Mouse (Mus musculus) hindbrain, embryonic 16.5 days (tissue): ENCODE data around the gene Shkbp1. TPM values are rescaled to one million over a fixed set of nuclear protein-coding genes. Genes with fewer than 3 reads are reported as not detected.
A peak's percentile ranks its signal among the peaks of the same experiment; 100 is the strongest.

Experiments used
- ATAC-seq: fragments of 200-750 bp; cut with Nextera tagmentation; 2 replicates; pipeline ENCODE4 v1.8.0; 2017; ENCODE audit warnings: moderate TSS enrichment, moderate library complexity
- H3K27ac ChIP-seq: fragments of 300-500 bp; sonication (generic); 2 replicates; pipeline ENCODE4 v1.5.1; 2014; ENCODE audit warnings: low read depth, mild to moderate bottlenecking, control low read depth, low read length, moderate library complexity
- H3K27me3 ChIP-seq: fragments of 300-500 bp; sonication (generic); replicated peaks from 2 replicates; pipeline ENCODE4 v1.6.1; 2014; ENCODE audit warnings: low read length; ENCODE audit not compliant: control insufficient read depth, insufficient read depth
- H3K36me3 ChIP-seq: fragments of 300-500 bp; sonication (generic); 2 replicates; pipeline ENCODE4 v1.6.1; 2014; ENCODE audit warnings: mild to moderate bottlenecking, low read length, moderate library complexity, mixed read lengths; ENCODE audit not compliant: control insufficient read depth, insufficient read depth
- H3K4me1 ChIP-seq: fragments of 300-500 bp; sonication (generic); 2 replicates; pipeline ENCODE4 v1.6.1; 2014; ENCODE audit warnings: low read depth, low read length; ENCODE audit not compliant: control insufficient read depth, insufficient read depth
- H3K4me2 ChIP-seq: fragments of 300-500 bp; sonication (generic); 2 replicates; pipeline ENCODE4 v1.6.1; 2014; ENCODE audit warnings: mild to moderate bottlenecking, low read length, control low read depth, moderate library complexity
- H3K4me3 ChIP-seq: fragments of 300-500 bp; sonication (generic); 2 replicates; pipeline ENCODE4 v1.5.1; 2014; ENCODE audit warnings: mild to moderate bottlenecking, low read length, control low read depth, moderate library complexity
- H3K9ac ChIP-seq: fragments of 300-500 bp; sonication (generic); 2 replicates; pipeline ENCODE4 v1.6.1; 2014; ENCODE audit warnings: low read depth, mild to moderate bottlenecking, control low read depth, low read length, moderate library complexity
- H3K9me3 ChIP-seq: fragments of 300-500 bp; sonication (generic); 2 replicates; pipeline ENCODE4 v1.6.1; 2014; ENCODE audit warnings: mild to moderate bottlenecking, low read length, moderate library complexity; ENCODE audit not compliant: control insufficient read depth
- WGBS: fragments of 180-500 bp; shearing (Covaris S2); extraction: QIAGEN DNeasy Blood & Tissue Kit; methylation state at CpG from one replicate; pipeline ENCODE4 v1.1.7; 2014; 5-methylcytosine and 5-hydroxymethylcytosine counted together
- polyA plus RNA-seq: library from polyadenylated mRNA; unstranded; fragments of >200 nt; fragmentation: Nextera tagmentation; extraction: Ambion mirVana; gene quantifications from 2 replicates; pipeline ENCODE4 v1.2.1, GENCODE M21; 2015

Gene Shkbp1
- polyA plus RNA-seq, 1 experiment from 2014 or later = 31.6 TPM

DNA sequence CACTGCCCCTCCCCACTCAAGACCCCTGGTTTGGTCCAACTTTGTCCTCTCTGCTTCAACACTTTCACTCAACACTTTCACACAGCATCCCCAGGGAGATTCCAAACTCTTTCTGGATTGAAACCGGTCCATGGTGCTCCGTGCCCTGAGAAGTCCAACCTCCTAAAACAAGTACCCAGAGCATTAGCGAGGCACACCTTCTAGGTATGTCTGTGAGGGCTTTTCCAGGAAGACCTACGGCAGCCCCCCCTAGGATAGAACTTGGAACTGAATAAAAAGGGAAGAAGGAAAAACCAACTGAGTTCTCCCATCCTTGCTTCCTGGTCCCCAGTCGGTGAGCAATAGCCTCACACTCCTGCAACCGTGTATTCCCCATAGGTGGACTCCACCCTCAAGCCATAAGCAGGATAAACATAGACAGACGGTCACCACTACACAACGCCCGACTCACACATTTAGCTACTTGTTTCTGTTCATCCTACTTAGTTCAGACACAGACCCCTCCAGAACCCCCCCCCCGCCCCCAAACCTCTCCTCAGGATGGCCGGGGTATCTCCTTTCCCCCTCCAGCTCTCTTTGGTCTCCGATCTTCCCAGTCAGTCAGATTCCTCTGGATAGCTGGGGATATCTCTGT is 44.1 kb downstream of the Shkbp1 start:
- H3K27me3 ChIP-seq = peaks cover 3% of the 10 kb centered on the region; the same call in 1 of the 2 replicates
- no peak overlapping the region for H3K9ac ChIP-seq
- peaks cover 8% of the 10 kb centered on the region; the same call in 1 of the 2 replicates for H3K36me3 ChIP-seq
- peaks cover 11% of the 10 kb centered on the region; the same call in 1 of the 2 replicates for H3K9me3 ChIP-seq
- H3K4me2 ChIP-seq = no peak overlapping the region
- H3K27ac ChIP-seq = no peak overlapping the region
- H3K4me3 ChIP-seq = no peak overlapping the region
- H3K4me1 ChIP-seq = peaks cover 9% of the 10 kb centered on the region
- no peak for ATAC-seq
- 94% methylated on average over 12 of the region's 12 CpGs for WGBS

DNA sequence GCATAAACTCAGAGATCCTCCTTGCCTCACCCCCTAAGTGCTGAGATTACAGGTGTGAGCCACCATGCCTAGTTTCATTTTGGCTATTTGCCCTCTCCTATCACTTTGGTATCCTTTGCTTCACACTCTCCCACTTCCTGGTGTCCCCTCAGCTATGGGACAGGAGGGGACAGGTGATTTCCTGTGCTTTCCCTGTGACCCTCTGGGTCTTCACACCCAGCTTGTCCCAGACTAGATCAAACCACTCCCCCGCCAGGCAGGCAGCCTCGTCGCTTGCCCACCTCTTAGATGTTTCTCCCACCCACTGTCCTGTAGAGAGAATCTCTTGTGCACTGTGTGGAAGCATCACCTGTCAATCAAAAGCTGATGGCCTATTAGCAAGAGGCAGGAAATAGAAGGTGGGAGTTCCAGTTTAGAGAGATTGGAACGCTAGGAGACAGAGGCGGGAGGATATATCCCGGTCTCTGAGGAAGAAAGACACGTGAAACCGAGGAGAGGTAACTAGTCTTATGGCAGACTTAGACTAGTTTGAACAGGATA is 44.8 kb downstream of the Shkbp1 start:
- H3K9me3 ChIP-seq = peaks cover 11% of the 10 kb centered on the region; the same call in 1 of the 2 replicates
- H3K27me3 ChIP-seq = peaks cover 3% of the 10 kb centered on the region; the same call in 1 of the 2 replicates
- H3K4me1 ChIP-seq = peaks cover 9% of the 10 kb centered on the region
- H3K36me3 ChIP-seq = peaks cover 8% of the 10 kb centered on the region; the same call in 1 of the 2 replicates
- 52% methylated on average over 8 of the region's 8 CpGs for WGBS
- ATAC-seq = no peak
- H3K4me2 ChIP-seq = no peak overlapping the region; the same call in 1 of the 2 replicates
- no peak overlapping the region for H3K4me3 ChIP-seq
- no peak overlapping the region for H3K27ac ChIP-seq
- H3K9ac ChIP-seq = no peak overlapping the region

DNA sequence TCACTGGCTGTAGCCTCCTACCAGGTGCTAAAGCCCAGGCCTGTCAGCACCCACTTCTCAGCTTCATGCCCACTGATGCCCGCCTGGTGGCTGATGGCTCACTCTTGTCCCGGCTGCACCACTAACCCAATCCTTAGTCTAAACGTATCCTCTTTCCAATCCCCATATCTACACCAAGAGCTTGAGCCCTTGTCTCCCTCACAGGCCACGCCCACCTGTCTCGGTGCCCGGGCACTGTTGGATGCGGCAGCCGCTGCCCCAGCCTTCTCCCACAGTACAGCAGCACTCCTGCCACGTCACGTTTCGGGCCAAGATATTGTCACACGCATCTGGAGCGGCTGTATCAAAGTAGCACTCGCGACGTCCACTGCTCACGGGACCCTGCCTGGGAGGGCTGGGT is 45.5 kb downstream of the Shkbp1 start:
- 4% methylated on average over 17 of the region's 17 CpGs for whole genome bisulfite sequencing
- Histone ChIP-seq H3K27ac (no peak overlapping the region), H3K4me1 (peaks cover 9% of the 10 kb centered on the region), H3K36me3 (peaks cover 8% of the 10 kb centered on the region; the same call in 1 of the 2 replicates), H3K9ac (peak overlapping the region; percentile 60), H3K4me3 (peak overlapping the region; percentile 30), H3K27me3 (peaks cover 3% of the 10 kb centered on the region; the same call in 1 of the 2 replicates), H3K9me3 (peaks cover 11% of the 10 kb centered on the region; the same call in 1 of the 2 replicates), H3K4me2 (peak overlapping the region; percentile 63)
- ATAC-seq = peak; percentile 69

DNA sequence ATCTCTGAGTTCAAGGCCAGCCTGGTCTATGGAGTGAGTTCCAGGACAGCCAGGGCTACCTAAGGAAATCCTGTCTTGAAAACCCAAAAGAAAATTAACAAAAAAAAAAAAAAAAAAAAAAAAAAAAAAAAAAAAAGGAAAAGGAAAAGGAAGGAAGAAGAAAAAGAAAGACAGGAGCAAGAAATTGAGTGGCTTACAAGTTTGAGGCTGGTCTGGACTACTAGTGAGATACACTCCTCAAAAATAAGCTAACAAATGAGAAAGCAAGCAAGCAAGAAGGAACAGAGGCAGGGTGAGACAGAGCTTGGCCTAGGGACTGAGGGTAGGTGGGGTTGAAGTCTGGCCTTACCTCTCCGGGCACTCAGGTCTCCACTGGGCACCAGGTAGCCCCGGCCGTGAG is 46.0 kb downstream of the Shkbp1 start:
- H3K9me3 ChIP-seq = peaks cover 11% of the 10 kb centered on the region; the same call in 1 of the 2 replicates
- peaks cover 3% of the 10 kb centered on the region; the same call in 1 of the 2 replicates for H3K27me3 ChIP-seq
- H3K36me3 ChIP-seq = peaks cover 8% of the 10 kb centered on the region; the same call in 1 of the 2 replicates
- H3K4me1 ChIP-seq = peaks cover 9% of the 10 kb centered on the region
- peak overlapping the region; percentile 63; the same call in 1 of the 2 replicates for H3K4me2 ChIP-seq
- H3K9ac ChIP-seq = no peak overlapping the region
- ATAC-seq = no peak
- H3K27ac ChIP-seq = no peak overlapping the region
- 44% methylated on average over 3 of the region's 3 CpGs for WGBS
- no peak overlapping the region for H3K4me3 ChIP-seq

DNA sequence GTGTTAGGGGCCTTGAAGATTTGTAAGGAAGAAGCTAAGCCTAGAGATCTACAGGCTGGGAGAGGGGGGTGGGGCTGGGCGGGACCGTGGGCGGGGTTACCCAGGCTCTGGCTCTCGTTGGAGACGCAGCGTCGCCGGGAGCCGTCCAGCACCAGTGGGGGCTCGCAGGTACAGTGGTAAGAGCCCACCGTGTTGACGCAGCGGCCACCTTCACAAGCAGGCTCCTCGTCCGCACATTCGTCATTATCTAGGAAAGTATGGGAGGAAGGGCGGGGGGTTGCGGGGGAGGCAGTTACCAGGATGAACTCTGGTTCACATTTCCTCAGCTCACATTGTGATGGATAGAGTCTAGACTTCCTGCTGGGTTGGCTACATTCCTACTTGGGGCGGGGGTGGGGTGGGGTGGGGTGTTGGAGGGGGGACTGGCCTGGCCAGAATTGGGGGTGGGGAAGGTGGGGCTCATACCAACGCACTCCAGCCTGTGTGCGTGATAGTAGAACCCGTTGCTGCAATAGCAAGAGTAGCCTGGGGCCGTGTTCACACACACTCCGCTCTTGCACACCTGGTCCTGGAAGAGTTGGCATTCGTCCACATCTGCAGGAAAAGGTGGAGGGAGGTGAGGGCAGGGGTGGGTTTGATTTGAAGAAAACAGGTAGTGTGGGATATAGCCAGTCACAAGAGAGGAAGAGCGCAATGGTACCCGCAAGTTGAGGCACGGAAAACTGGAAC is 46.8 kb downstream of the Shkbp1 start:
- Histone ChIP-seq H3K4me1 (peaks cover 9% of the 10 kb centered on the region), H3K4me2 (peak overlapping the region; percentile 66), H3K4me3 (peak overlapping the region; percentile 34), H3K9me3 (peaks cover 7% of the 10 kb centered on the region; the same call in 1 of the 2 replicates), H3K27ac (no peak overlapping the region), H3K36me3 (peaks cover 5% of the 10 kb centered on the region; the same call in 1 of the 2 replicates), H3K9ac (peak overlapping the region; percentile 47), H3K27me3 (peaks cover 3% of the 10 kb centered on the region)
- 12% methylated on average over 28 of the region's 28 CpGs for WGBS
- ATAC-seq = no peak

DNA sequence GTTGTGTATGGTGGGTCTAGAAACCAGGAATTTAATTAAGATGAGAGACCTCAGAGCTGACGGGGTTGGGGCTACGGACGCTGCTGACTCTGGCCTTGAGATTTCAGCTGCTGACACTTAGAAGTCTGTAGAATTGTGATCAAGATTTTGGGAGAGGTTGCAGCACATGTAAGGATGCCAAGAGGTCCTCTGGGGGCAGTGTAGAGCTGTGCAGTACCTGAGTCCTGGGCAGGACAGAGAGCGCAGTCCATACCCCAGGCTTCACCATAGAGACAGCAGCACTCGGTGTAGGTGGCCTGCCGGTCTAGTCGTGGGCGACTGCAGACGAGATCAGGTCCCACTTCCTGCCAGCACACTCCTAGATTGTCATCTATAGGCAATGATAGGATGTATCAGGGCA is 48.3 kb downstream of the Shkbp1 start:
- Histone ChIP-seq H3K4me1 (peaks cover 9% of the 10 kb centered on the region), H3K36me3 (no peaks in the 10 kb centered on the region), H3K4me3 (no peak overlapping the region), H3K27me3 (peaks cover 6% of the 10 kb centered on the region), H3K9ac (no peak overlapping the region), H3K9me3 (no peaks in the 10 kb centered on the region), H3K4me2 (no peak overlapping the region), H3K27ac (no peak overlapping the region)
- no peak for ATAC-seq
- WGBS = 57% methylated on average over 9 of the region's 9 CpGs

DNA sequence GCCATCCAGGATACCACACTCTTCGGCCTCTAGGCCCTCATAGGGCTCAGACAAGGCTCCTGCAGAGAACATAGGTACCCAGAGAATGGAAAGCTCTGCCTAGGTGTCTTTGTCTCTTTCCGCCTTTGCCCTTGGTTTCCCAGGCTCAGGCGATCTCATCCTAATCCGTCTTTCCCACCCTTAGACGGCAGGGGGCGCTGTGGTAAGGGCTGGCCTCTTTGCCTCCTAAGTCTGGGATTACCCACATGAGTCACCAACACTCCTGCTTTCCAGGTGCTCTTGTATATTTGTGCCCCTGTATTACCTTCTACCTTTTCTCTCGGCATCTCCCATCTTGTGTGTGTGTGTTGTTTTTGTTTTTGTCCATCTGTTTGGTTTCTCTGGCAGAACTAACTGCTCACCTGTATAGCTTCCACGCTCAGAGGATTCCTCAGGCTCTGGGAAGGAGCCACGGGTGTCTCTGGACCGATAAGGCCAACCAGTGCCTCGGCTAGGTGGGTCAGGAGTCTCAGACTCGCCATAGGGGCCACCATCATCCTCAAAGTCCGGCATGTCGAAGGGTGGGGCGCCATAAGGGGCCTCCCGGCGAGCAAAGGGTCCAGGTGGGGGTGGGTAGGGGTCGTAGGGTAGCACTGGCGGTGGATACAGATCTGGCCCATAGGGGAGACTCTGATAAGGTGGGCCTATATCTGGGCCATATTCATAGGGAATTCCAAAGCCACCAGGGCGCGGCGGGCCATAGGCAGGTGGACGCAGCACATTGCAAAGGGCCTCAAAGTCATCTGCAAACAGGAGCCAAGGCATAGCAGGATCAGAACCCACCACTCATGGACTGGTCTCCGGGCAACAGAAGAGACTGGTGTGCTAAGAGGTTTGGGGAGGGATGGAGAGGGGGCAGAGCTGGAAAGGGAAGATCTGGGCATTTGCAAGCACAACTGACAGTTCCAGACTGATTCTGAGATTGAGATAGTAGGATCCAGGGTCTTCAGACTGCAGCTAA is 49.4 kb downstream of the Shkbp1 start:
- Histone ChIP-seq H3K9ac (no peak overlapping the region), H3K27me3 (peaks cover 6% of the 10 kb centered on the region), H3K9me3 (no peaks in the 10 kb centered on the region), H3K4me2 (no peak overlapping the region), H3K36me3 (no peaks in the 10 kb centered on the region), H3K27ac (no peak overlapping the region), H3K4me1 (peaks cover 9% of the 10 kb centered on the region), H3K4me3 (no peak overlapping the region)
- ATAC-seq = no peak
- 78% methylated on average over 24 of the region's 24 CpGs for WGBS

DNA sequence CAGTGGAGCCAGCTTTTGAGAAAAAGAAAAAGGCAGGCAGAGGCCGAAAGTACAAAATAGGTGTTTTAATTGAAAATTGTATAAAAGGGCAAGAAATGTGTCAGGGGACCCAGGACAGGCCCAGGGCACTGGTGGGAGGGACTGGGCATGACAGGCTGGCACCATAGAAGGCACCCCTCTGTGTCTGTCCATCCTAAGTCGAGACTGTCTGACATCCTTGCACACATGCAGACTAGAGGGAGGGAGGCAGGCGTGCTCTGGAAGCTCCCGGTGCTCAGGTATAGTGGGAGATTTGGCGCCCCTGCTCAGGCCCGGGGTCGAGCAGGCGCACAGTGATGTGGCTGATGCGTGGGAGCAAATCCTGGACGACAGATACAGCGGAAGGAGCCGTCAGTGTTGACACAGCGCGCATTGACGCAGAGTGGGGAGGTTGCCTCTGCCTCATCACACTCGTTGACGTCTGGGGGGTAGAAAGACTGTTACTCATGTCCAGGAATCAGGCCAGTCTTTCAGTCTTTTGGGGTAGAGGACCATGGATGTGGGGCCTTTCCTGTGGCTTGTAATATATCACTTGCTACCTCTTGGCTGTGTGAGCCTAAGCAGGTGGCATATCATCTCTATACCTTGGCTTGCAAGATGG is 50.6 kb downstream of the Shkbp1 start:
- Histone ChIP-seq H3K27me3 (peaks cover 3% of the 10 kb centered on the region; the same call in 1 of the 2 replicates), H3K4me1 (peaks cover 4% of the 10 kb centered on the region; the same call in 1 of the 2 replicates), H3K4me2 (no peak overlapping the region), H3K9me3 (no peaks in the 10 kb centered on the region), H3K27ac (no peak overlapping the region), H3K4me3 (no peak overlapping the region), H3K36me3 (no peaks in the 10 kb centered on the region), H3K9ac (no peak overlapping the region)
- WGBS = 85% methylated on average over 17 of the region's 17 CpGs
- ATAC-seq = no peak
